Mouse (Mus musculus) lung, postnatal 10 days (tissue): ENCODE data around the gene Prrt2.
A peak's percentile ranks its signal among the peaks of the same experiment; 100 is the strongest.

ENCODE experiments used
- DNase-seq: peaks from one replicate; pipeline ENCODE4 v3.0.0; 2021

Prrt2 gene

GRCm38 (mm10) chr7:127019306-127019960 lies 1.6 kb downstream of the Prrt2 start:
- DNase-seq = no peak

GRCm38 (mm10) chr7:127018416-127019305 lies 2.4 kb downstream of the Prrt2 start:
- no peak for DNase-seq

- no peak for DNase-seq
Measured at GRCm38 (mm10) chr7:127017950-127018345, 3.1 kb downstream of the Prrt2 start.

- DNase-seq = peak; percentile 97
Measured at GRCm38 (mm10) chr7:127016971-127017949, 3.8 kb downstream of the Prrt2 start, which contains the start of gene Pagr1a. Pagr1a (minus strand) TSS chr7:127017352.

GRCm38 (mm10) chr7:127016486-127016938 lies 4.5 kb downstream of the Prrt2 start:
- DNase-seq = peak; percentile 76

GRCm38 (mm10) chr7:127016481-127016485 lies 4.7 kb downstream of the Prrt2 start, which contains the start of gene Pagr1b:
Pagr1b (minus strand) TSS chr7:127016484.
- DNase-seq = no peak

GRCm38 (mm10) chr7:127016081-127016480 lies 4.9 kb downstream of the Prrt2 start:
- peak; percentile 62 for DNase-seq

- no peak for DNase-seq
Measured at GRCm38 (mm10) chr7:127014993-127015392, 6.0 kb downstream of the Prrt2 start.

GRCm38 (mm10) chr7:127014320-127014719 lies 6.7 kb downstream of the Prrt2 start, which contains the start of gene Mvp:
Mvp (minus strand) TSS chr7:127014621.
- DNase-seq = peak; percentile 88

GRCm38 (mm10) chr7:127013385-127013784 lies 7.6 kb downstream of the Prrt2 start:
- no peak for DNase-seq

- no peak for DNase-seq
Measured at GRCm38 (mm10) chr7:127012845-127013244, 8.2 kb downstream of the Prrt2 start.

GRCm38 (mm10) chr7:127012374-127012773 lies 8.6 kb downstream of the Prrt2 start:
- no peak for DNase-seq

- no peak for DNase-seq
Measured at GRCm38 (mm10) chr7:127011717-127012116, 9.3 kb downstream of the Prrt2 start.

- DNase-seq = no peak
Measured at GRCm38 (mm10) chr7:127011051-127011450, 10.0 kb downstream of the Prrt2 start.

GRCm38 (mm10) chr7:127009307-127010085 lies 11.5 kb downstream of the Prrt2 start:
- no peak for DNase-seq

- peak; percentile 82 for DNase-seq
Measured at GRCm38 (mm10) chr7:127008239-127009019, 12.6 kb downstream of the Prrt2 start.

GRCm38 (mm10) chr7:127007313-127008024 lies 13.5 kb downstream of the Prrt2 start:
- no peak for DNase-seq

- DNase-seq = no peak
Measured at GRCm38 (mm10) chr7:127004122-127004875, 16.7 kb downstream of the Prrt2 start.

GRCm38 (mm10) chr7:127003620-127004019 lies 17.4 kb downstream of the Prrt2 start:
- DNase-seq = no peak

GRCm38 (mm10) chr7:126999568-126999967 lies 21.4 kb downstream of the Prrt2 start:
- DNase-seq = no peak
